Mouse (Mus musculus): Measurements from ENCODE around the gene Lypd3.
"Not testable (repeated sequence)": the region's sequence is repeated elsewhere in the genome, so short reads cannot be mapped to it uniquely, and the experiment has no call there.

The Lypd3 gene

GRCm38 (mm10) chr7:24614816-24615215 lies 21.5 kb upstream of the Lypd3 start:
- no peak for DNase-seq

GRCm38 (mm10) chr7:24617763-24618162 lies 18.6 kb upstream of the Lypd3 start:
- DNase-seq: no peak

GRCm38 (mm10) chr7:24618374-24618773 lies 18.0 kb upstream of the Lypd3 start:
- DNase-seq: not testable (repeated sequence)

GRCm38 (mm10) chr7:24619671-24620397 lies 16.5 kb upstream of the Lypd3 start:
- DNase-seq: no peak

GRCm38 (mm10) chr7:24621193-24621592 lies 15.2 kb upstream of the Lypd3 start:
- no peak for DNase-seq

- DNase-seq: no peak
Measured at GRCm38 (mm10) chr7:24622967-24623366, 13.4 kb upstream of the Lypd3 start.

GRCm38 (mm10) chr7:24628685-24629610 lies 7.4 kb upstream of the Lypd3 start:
- peak; percentile 33 for DNase-seq

GRCm38 (mm10) chr7:24629672-24630071 lies 6.7 kb upstream of the Lypd3 start:
- no peak for DNase-seq

- no peak for DNase-seq
Measured at GRCm38 (mm10) chr7:24630116-24630880, 6.1 kb upstream of the Lypd3 start.

GRCm38 (mm10) chr7:24637046-24637445 lies 696 bp downstream of the Lypd3 start:
- no peak for DNase-seq

- no peak for DNase-seq
Measured at GRCm38 (mm10) chr7:24638026-24638856, 1.9 kb downstream of the Lypd3 start.

- DNase-seq: no peak
Measured at GRCm38 (mm10) chr7:24640450-24640849, 4.1 kb downstream of the Lypd3 start.

- peak; percentile 8 for DNase-seq
Measured at GRCm38 (mm10) chr7:24642491-24642890, 6.1 kb downstream of the Lypd3 start.

- DNase-seq: no peak
Measured at GRCm38 (mm10) chr7:24644492-24644891, 8.1 kb downstream of the Lypd3 start.

GRCm38 (mm10) chr7:24644996-24645395 lies 8.6 kb downstream of the Lypd3 start:
- DNase-seq: no peak

GRCm38 (mm10) chr7:24646486-24646885 lies 10.1 kb downstream of the Lypd3 start:
- no peak for DNase-seq

- peak; percentile 18 for DNase-seq
Measured at GRCm38 (mm10) chr7:24653681-24654080, 17.3 kb downstream of the Lypd3 start.

GRCm38 (mm10) chr7:24659737-24660357 lies 23.5 kb downstream of the Lypd3 start:
- peak; percentile 14 for DNase-seq

GRCm38 (mm10) chr7:24661118-24661904 lies 25.0 kb downstream of the Lypd3 start:
- DNase-seq: no peak

GRCm38 (mm10) chr7:24662575-24662974 lies 26.2 kb downstream of the Lypd3 start:
- peak; percentile 39 for DNase-seq

GRCm38 (mm10) chr7:24664301-24664700 lies 28.0 kb downstream of the Lypd3 start:
- DNase-seq: no peak

All from right cerebral cortex, adult 18-20 months (tissue).